In the genomic region with DNA sequence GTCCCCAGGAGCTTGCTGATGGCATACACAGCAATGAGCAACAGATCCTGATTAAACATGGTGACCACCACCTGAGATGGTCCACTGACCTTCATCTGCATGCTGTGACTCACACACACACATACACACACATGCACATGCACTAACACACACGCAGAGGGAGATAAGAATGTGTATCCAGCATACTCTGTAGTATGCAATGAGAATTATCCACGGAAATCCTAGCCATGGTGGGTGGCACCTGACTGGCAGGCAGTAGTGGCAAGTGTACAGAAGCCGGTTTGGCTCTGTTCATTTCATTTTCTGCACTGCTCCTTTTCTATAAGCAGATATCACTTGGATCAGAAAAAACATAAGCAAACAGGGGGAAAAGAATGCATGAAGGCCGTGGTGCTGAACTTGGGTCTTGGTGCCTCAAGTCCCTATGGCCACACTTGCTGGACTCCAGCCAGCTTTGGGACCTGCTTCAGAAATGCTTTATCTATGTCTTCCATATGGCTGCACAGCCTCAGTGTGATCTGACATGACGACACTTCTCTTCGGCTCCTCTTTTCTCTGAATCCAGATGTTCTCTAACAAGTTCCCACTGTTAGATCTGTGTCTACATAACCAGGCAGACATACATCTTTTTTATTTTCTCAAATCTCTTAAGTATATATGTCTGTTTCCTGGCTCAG, we compare ENCODE assay signal across 10 mouse cellular contexts.
DNase-seq lines count a peak whose midpoint lies in the region; ATAC-seq and TF ChIP-seq lines count a peak whose summit lies in the region.
"Had no signal": no experiment of that assay in that cellular context is flagged by ENCODE, and none has a peak within 500 bp of the region (broad histone marks: within the 10 kb centered on the region; RNA-seq: fewer than 3 reads in every experiment).

No protein-coding gene starts in this region.

- no peaks in the 10 kb centered on the region for H3K36me3 ChIP-seq in hindbrain, embryonic 12.5 days
- H3K36me3 ChIP-seq in hindbrain, embryonic 16.5 days (ENCODE audit: control insufficient read depth, insufficient read depth, low read length), result no peaks in the 10 kb centered on the region
- H3K36me3 ChIP-seq in neural tube, embryonic 13.5 days, result no peaks in the 10 kb centered on the region
- H3K36me3 ChIP-seq in limb, embryonic 14.5 days (ENCODE audit: control insufficient read depth, insufficient read depth, low read length), result no peaks in the 10 kb centered on the region

- WGBS in hindbrain, embryonic 12.5 days, result 79% methylated on average over 6 of the region's 6 CpGs
- WGBS in hindbrain, embryonic 16.5 days, result 78% methylated on average over 6 of the region's 6 CpGs
- WGBS in neural tube, embryonic 13.5 days, result 85% methylated on average over 6 of the region's 6 CpGs
- 73% methylated on average over 6 of the region's 6 CpGs for WGBS in limb, embryonic 14.5 days
- WGBS in cerebellum, adult 2 months, result 46% methylated on average over 6 of the region's 6 CpGs

- H3K4me3 ChIP-seq in hindbrain, embryonic 12.5 days, result no peak overlapping the region
- no peak overlapping the region for H3K4me3 ChIP-seq in hindbrain, embryonic 16.5 days (ENCODE audit: low read length)
- no peak overlapping the region for H3K4me3 ChIP-seq in neural tube, embryonic 13.5 days
- no peak overlapping the region for H3K4me3 ChIP-seq in limb, embryonic 14.5 days (replicated peaks; ENCODE audit: low read length)
- H3K4me3 ChIP-seq in cerebellum, adult 2 months (replicated peaks; ENCODE audit: insufficient read depth, low read depth, low read length), result no peak overlapping the region

- no peak for TF ChIP-seq POLR2A in limb, embryonic 14.5 days (IDR thresholded peaks at IDR 0.05; ENCODE audit: borderline replicate concordance, extremely low read depth, insufficient read depth, insufficient read length)
- TF ChIP-seq POLR2A in cerebellum, adult 2 months (IDR thresholded peaks at IDR 0.05; ENCODE audit: borderline replicate concordance, insufficient read depth, low read length), result no peak

- DNase-seq in neural tube, embryonic 10.5 days (ENCODE audit: extremely low spot score, low spot score), result no peak
- DNase-seq in limb, embryonic 14.5 days (ENCODE audit: low spot score), result peak; percentile 13
- peak; percentile 29 to 61 for DNase-seq in spleen, postnatal 36 days (ENCODE audit: low spot score in 2 of 2)
- no peak for DNase-seq in layer of hippocampus, postnatal 25 days (ENCODE audit: extremely low spot score in 1 of 2, low spot score in 1 of 2)
- DNase-seq in cerebellum, adult 2 months, result no peak

- H3K9me3 ChIP-seq in hindbrain, embryonic 12.5 days (replicated peaks), result no peaks in the 10 kb centered on the region
- H3K9me3 ChIP-seq in hindbrain, embryonic 16.5 days (ENCODE audit: control insufficient read depth, low read length), result no peaks in the 10 kb centered on the region
- no peaks in the 10 kb centered on the region for H3K9me3 ChIP-seq in neural tube, embryonic 13.5 days
- H3K9me3 ChIP-seq in limb, embryonic 14.5 days (ENCODE audit: control insufficient read depth, low read length), result no peaks in the 10 kb centered on the region

- H3K4me2 ChIP-seq in hindbrain, embryonic 12.5 days (replicated peaks), result no peak overlapping the region
- no peak overlapping the region for H3K4me2 ChIP-seq in hindbrain, embryonic 16.5 days (ENCODE audit: low read length)
- no peak overlapping the region for H3K4me2 ChIP-seq in neural tube, embryonic 13.5 days
- no peak overlapping the region for H3K4me2 ChIP-seq in limb, embryonic 14.5 days (replicated peaks; ENCODE audit: low read depth, low read length, severe bottlenecking)

- H3K9ac ChIP-seq in hindbrain, embryonic 12.5 days, result no peak overlapping the region
- H3K9ac ChIP-seq in hindbrain, embryonic 16.5 days (ENCODE audit: low read depth, low read length), result no peak overlapping the region
- no peak overlapping the region for H3K9ac ChIP-seq in neural tube, embryonic 13.5 days
- H3K9ac ChIP-seq in limb, embryonic 14.5 days (ENCODE audit: low read depth, low read length, severe bottlenecking), result no peak overlapping the region

- no peak for ATAC-seq in hindbrain, embryonic 12.5 days (ENCODE audit: low FRiP score)
- ATAC-seq in hindbrain, embryonic 16.5 days, result no peak
- ATAC-seq in neural tube, embryonic 13.5 days (ENCODE audit: low read depth), result no peak
- ATAC-seq in limb, embryonic 14.5 days (ENCODE audit: low FRiP score, low read depth), result no peak
- ATAC-seq: CD4-positive, CD25-positive, alpha-beta regulatory T cell, adult 4 months; forebrain, embryonic 14.5 days had no signal

- no peak for TF ChIP-seq CTCF in cerebellum, adult 2 months (IDR thresholded peaks at IDR 0.05; ENCODE audit: borderline replicate concordance, insufficient read depth, low read depth, low read length)

- peak overlapping the region; percentile 30; the same call in 1 of the 2 replicates for H3K27ac ChIP-seq in hindbrain, embryonic 12.5 days
- no peak overlapping the region for H3K27ac ChIP-seq in hindbrain, embryonic 16.5 days (ENCODE audit: low read depth, low read length)
- peak overlapping the region; percentile 52 for H3K27ac ChIP-seq in neural tube, embryonic 13.5 days (replicated peaks)
- no peak overlapping the region for H3K27ac ChIP-seq in limb, embryonic 14.5 days (replicated peaks; ENCODE audit: low read depth, low read length)
- H3K27ac ChIP-seq in cerebellum, adult 2 months (ENCODE audit: insufficient read depth, low read length), result no peak overlapping the region

- no peaks in the 10 kb centered on the region for H3K27me3 ChIP-seq in hindbrain, embryonic 12.5 days
- H3K27me3 ChIP-seq in hindbrain, embryonic 16.5 days (replicated peaks; ENCODE audit: control insufficient read depth, insufficient read depth, low read length), result no peaks in the 10 kb centered on the region
- H3K27me3 ChIP-seq in neural tube, embryonic 13.5 days, result no peaks in the 10 kb centered on the region
- no peaks in the 10 kb centered on the region for H3K27me3 ChIP-seq in limb, embryonic 14.5 days (ENCODE audit: control insufficient read depth, insufficient read depth, low read length)
- no peaks in the 10 kb centered on the region; the same call in 1 of the 2 replicates for H3K27me3 ChIP-seq in cerebellum, adult 2 months (ENCODE audit: control insufficient read depth, insufficient read depth, low read length)

- H3K4me1 ChIP-seq in hindbrain, embryonic 12.5 days, result peaks cover 2% of the 10 kb centered on the region; the same call in 1 of the 2 replicates
- no peaks in the 10 kb centered on the region for H3K4me1 ChIP-seq in hindbrain, embryonic 16.5 days (ENCODE audit: control insufficient read depth, insufficient read depth, low read depth, low read length)
- H3K4me1 ChIP-seq in neural tube, embryonic 13.5 days (replicated peaks), result no peaks in the 10 kb centered on the region
- H3K4me1 ChIP-seq in limb, embryonic 14.5 days (ENCODE audit: control insufficient read depth, insufficient read depth, low read length), result no peaks in the 10 kb centered on the region
- no peaks in the 10 kb centered on the region for H3K4me1 ChIP-seq in cerebellum, adult 2 months (ENCODE audit: control insufficient read depth, insufficient read depth, low read length)

Comparison
In these comparisons a context has a peak if more than half of its experiments do, and no peak if none do; other contexts are left out.
1. H3K27ac ChIP-seq: peak in hindbrain, embryonic 12.5 days (single experiment) and neural tube, embryonic 13.5 days (single experiment); none in hindbrain, embryonic 16.5 days (single experiment), limb, embryonic 14.5 days (single experiment) and cerebellum, adult 2 months (single experiment).
2. DNase-seq: peak in limb, embryonic 14.5 days (single experiment) and spleen, postnatal 36 days (2 of 2); none in neural tube, embryonic 10.5 days (single experiment), layer of hippocampus, postnatal 25 days (0 of 2) and cerebellum, adult 2 months (0 of 2).